Mouse (Mus musculus) limb, embryonic 13.5 days (tissue): ENCODE data around the gene Adh7. TPM values are rescaled to one million over a fixed set of nuclear protein-coding genes. Genes with fewer than 3 reads are reported as not detected.

ENCODE experiments used
- ATAC-seq: fragments of 200-750 bp; cut with Nextera tagmentation; 2 replicates; pipeline ENCODE4 v1.8.0; 2017; ENCODE audit warnings: low read depth, moderate number of reproducible peaks, moderate TSS enrichment; ENCODE audit not compliant: low FRiP score
- H3K27ac ChIP-seq: fragments of 300-500 bp; sonication (generic); 2 replicates; pipeline ENCODE4 v1.5.1; 2015; ENCODE audit warnings: inconsistent platforms, mild to moderate bottlenecking, moderate library complexity
- H3K27me3 ChIP-seq: fragments of 300-500 bp; sonication (generic); 2 replicates; pipeline ENCODE4 v1.6.1; 2015; ENCODE audit warnings: mild to moderate bottlenecking, inconsistent platforms
- H3K36me3 ChIP-seq: fragments of 300-500 bp; sonication (generic); 2 replicates; pipeline ENCODE4 v1.6.1; 2015; ENCODE audit warnings: inconsistent platforms, mild to moderate bottlenecking, moderate library complexity
- H3K4me1 ChIP-seq: fragments of 300-500 bp; sonication (generic); 2 replicates; pipeline ENCODE4 v1.6.1; 2015; ENCODE audit warnings: inconsistent platforms
- H3K4me2 ChIP-seq: fragments of 300-500 bp; sonication (generic); replicated peaks from 2 replicates; pipeline ENCODE4 v1.6.1; 2015; ENCODE audit warnings: inconsistent platforms, mild to moderate bottlenecking, moderate library complexity
- H3K4me3 ChIP-seq: fragments of 300-500 bp; sonication (generic); 2 replicates; pipeline ENCODE4 v1.5.1; 2015; ENCODE audit warnings: moderate library complexity, mild to moderate bottlenecking, inconsistent platforms
- H3K9ac ChIP-seq: fragments of 300-500 bp; sonication (generic); 2 replicates; pipeline ENCODE4 v1.6.1; 2015; ENCODE audit warnings: mild to moderate bottlenecking, inconsistent platforms
- H3K9me3 ChIP-seq: fragments of 300-500 bp; sonication (generic); 2 replicates; pipeline ENCODE4 v1.6.1; 2016; ENCODE audit warnings: inconsistent platforms
- WGBS: fragments of 180-500 bp; shearing (Covaris S2); methylation state at CpG from one replicate; pipeline ENCODE4 v1.1.7; 2015; 5-methylcytosine and 5-hydroxymethylcytosine counted together
- polyA plus RNA-seq: library from polyadenylated mRNA; unstranded; fragments of >200 nt; fragmentation: Nextera tagmentation; extraction: Ambion mirVana; gene quantifications from 2 replicates; pipeline ENCODE4 v1.2.1, GENCODE M21; 2015

Adh7 gene
- polyA plus RNA-seq, 1 experiment from 2014 or later = 0.32 TPM

- ATAC-seq = peak; percentile 93
Measured at GRCm38 (mm10) chr3:138197973-138198721, 19.4 kb upstream of the Adh7 start.

DNA sequence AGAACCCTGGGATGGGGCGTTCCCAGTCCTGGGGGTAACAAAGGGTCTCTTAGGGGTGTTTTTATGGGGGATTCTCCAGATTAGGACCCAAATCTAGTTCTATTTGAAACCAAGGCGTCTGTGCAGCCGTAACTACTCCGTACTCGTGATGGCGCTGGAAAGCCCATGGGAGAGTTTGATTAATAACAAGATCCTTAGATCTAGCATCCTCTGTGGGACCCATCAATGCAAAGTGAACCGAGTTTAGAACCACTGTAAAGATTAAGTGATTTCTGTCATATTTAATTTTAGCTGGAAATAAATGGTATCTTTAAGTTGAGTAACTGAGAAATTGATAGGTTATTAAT is 18.9 kb upstream of the Adh7 start:
- 73% methylated on average over 7 of the region's 7 CpGs for WGBS

More at GRCm38 (mm10) chr3:138197973-138198721, 19.4 kb upstream of the Adh7 start:
- H3K4me2 ChIP-seq = peak overlapping the region; percentile 60
- no peaks in the 10 kb centered on the region for H3K4me1 ChIP-seq
- no peak overlapping the region for H3K9ac ChIP-seq
- 27% methylated on average over 20 of the region's 20 CpGs for WGBS
- peak overlapping the region; percentile 26; the same call in 1 of the 2 replicates for H3K4me3 ChIP-seq
- H3K27me3 ChIP-seq = no peaks in the 10 kb centered on the region
- no peaks in the 10 kb centered on the region for H3K36me3 ChIP-seq
- H3K9me3 ChIP-seq = no peaks in the 10 kb centered on the region
- no peak overlapping the region for H3K27ac ChIP-seq

DNA sequence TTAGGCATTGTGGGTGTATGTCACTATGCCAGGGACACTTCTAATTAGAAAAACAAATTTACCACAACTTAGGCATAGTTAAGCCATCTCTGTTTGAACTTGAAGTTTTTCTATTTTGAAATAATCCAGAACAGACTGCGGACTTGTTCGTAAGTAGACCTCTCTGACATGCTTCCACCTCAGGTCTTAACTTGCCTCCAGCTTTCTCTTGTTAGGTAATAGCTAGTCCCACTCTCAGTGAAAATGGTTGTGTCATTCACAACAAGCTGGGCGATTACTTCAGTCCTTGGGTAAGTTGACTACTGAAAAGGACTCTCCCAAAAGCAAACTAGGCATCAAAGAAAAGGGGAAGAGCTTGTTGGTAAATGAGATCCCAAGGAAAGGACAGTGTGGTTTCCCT is 8.7 kb upstream of the Adh7 start:
- Histone ChIP-seq H3K4me1 (no peaks in the 10 kb centered on the region), H3K4me2 (no peak overlapping the region), H3K4me3 (no peak overlapping the region), H3K9me3 (no peaks in the 10 kb centered on the region), H3K27me3 (no peaks in the 10 kb centered on the region), H3K36me3 (no peaks in the 10 kb centered on the region), H3K27ac (no peak overlapping the region), H3K9ac (no peak overlapping the region)
- ATAC-seq = no peak
- 87% methylated on average over 3 of the region's 3 CpGs for WGBS

More for the DNA sequence above, 18.9 kb upstream of the Adh7 start:
- no peak for ATAC-seq
- Histone ChIP-seq H3K27me3 (no peaks in the 10 kb centered on the region), H3K4me1 (no peaks in the 10 kb centered on the region), H3K36me3 (no peaks in the 10 kb centered on the region), H3K4me2 (peak overlapping the region; percentile 60), H3K4me3 (no peak overlapping the region), H3K27ac (no peak overlapping the region), H3K9me3 (no peaks in the 10 kb centered on the region), H3K9ac (no peak overlapping the region)

DNA sequence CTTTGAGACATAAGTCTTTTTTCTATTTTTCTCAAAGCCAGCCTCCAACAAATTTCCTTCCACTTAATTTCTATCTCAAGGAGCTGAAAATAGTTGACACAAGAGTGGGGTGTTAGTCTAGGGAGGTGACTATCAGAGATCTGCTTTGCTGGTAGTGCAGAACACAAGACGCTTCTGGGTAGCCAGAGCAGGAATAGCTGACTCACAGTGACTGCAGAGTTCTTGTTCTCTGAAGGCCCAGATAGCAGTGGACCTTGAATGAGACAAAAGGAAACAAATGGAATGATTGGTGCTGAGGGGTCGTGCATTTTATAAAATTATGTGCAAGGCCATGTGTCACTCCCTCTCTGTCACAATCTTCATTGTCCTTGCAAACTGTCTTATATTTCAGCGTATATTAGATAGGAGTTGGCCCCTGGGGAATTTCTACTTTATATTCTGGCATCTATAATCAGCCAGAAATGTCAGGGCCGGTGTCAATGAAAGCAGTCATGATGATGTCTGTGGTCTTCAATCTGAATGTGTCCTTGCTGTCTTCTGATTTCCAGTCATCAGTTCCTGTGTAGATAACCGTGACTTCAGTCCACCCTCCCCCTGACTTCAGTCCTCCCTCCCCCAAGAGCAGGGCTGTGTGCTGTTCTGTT is 7.0 kb upstream of the Adh7 start:
- H3K27me3 ChIP-seq = no peaks in the 10 kb centered on the region
- H3K9me3 ChIP-seq = no peaks in the 10 kb centered on the region; the same call in 1 of the 2 replicates
- 85% methylated on average over 5 of the region's 5 CpGs for WGBS
- no peaks in the 10 kb centered on the region for H3K4me1 ChIP-seq
- H3K9ac ChIP-seq = no peak overlapping the region
- H3K27ac ChIP-seq = no peak overlapping the region
- ATAC-seq = no peak
- H3K4me3 ChIP-seq = no peak overlapping the region
- H3K4me2 ChIP-seq = no peak overlapping the region
- H3K36me3 ChIP-seq = no peaks in the 10 kb centered on the region

DNA sequence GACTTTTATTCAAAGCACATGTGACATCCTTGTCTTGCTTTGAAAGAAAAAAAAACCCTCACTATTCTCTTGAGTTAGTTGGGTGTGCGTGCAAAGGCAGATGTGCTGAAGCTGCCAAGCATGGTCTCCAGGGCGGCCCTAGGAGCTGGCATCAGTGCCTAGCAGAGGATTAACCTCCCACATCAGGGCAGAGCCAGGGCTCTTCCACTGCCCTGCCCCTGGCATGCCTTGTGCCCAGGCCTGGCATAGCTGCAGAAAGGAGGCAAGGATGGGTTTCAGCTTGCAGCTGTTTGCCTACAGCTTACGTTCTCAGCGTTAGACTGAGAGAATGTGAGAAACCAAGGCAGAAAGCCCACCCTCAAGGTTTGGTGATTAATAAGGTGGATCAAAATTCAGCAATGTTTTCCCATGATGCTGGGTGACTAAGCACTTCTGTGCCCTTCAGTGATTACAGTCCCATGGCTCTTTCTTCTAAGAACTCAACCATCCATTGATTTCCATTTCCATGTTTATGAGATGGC is 5.1 kb upstream of the Adh7 start:
- Histone ChIP-seq H3K27ac (no peak overlapping the region), H3K9me3 (no peaks in the 10 kb centered on the region; the same call in 1 of the 2 replicates), H3K4me1 (no peaks in the 10 kb centered on the region), H3K4me3 (no peak overlapping the region), H3K27me3 (no peaks in the 10 kb centered on the region), H3K36me3 (no peaks in the 10 kb centered on the region), H3K9ac (no peak overlapping the region), H3K4me2 (no peak overlapping the region)
- 95% methylated on average over 4 of the region's 4 CpGs for WGBS
- ATAC-seq = no peak

GRCm38 (mm10) chr3:138215395-138215989 is 2.1 kb upstream of the Adh7 start:
- Histone ChIP-seq H3K4me3 (no peak overlapping the region), H3K9me3 (no peaks in the 10 kb centered on the region; the same call in 1 of the 2 replicates), H3K4me2 (no peak overlapping the region), H3K36me3 (no peaks in the 10 kb centered on the region), H3K4me1 (no peaks in the 10 kb centered on the region), H3K9ac (no peak overlapping the region), H3K27ac (no peak overlapping the region), H3K27me3 (no peaks in the 10 kb centered on the region)
- WGBS = 57% methylated on average over 11 of the region's 11 CpGs
- ATAC-seq = no peak; the same call in 1 of the 2 replicates

- WGBS = 86% methylated on average over 8 of the region's 8 CpGs
- ATAC-seq = no peak
- Histone ChIP-seq H3K27ac (no peak overlapping the region), H3K9ac (no peak overlapping the region), H3K4me3 (no peak overlapping the region), H3K36me3 (no peaks in the 10 kb centered on the region), H3K4me2 (no peak overlapping the region), H3K4me1 (no peaks in the 10 kb centered on the region), H3K9me3 (no peaks in the 10 kb centered on the region; the same call in 1 of the 2 replicates), H3K27me3 (no peaks in the 10 kb centered on the region)
Measured at GRCm38 (mm10) chr3:138216091-138216490, 1.5 kb upstream of the Adh7 start.

- ATAC-seq = no peak
- H3K4me2 ChIP-seq = no peak overlapping the region
- H3K27ac ChIP-seq = no peak overlapping the region
- no peaks in the 10 kb centered on the region for H3K9me3 ChIP-seq
- H3K36me3 ChIP-seq = no peaks in the 10 kb centered on the region
- WGBS = 94% methylated on average over 11 of the region's 11 CpGs
- H3K4me1 ChIP-seq = no peaks in the 10 kb centered on the region
- no peaks in the 10 kb centered on the region for H3K27me3 ChIP-seq
- H3K4me3 ChIP-seq = no peak overlapping the region
- no peak overlapping the region for H3K9ac ChIP-seq
Measured at GRCm38 (mm10) chr3:138221116-138221515, 3.6 kb downstream of the Adh7 start.

DNA sequence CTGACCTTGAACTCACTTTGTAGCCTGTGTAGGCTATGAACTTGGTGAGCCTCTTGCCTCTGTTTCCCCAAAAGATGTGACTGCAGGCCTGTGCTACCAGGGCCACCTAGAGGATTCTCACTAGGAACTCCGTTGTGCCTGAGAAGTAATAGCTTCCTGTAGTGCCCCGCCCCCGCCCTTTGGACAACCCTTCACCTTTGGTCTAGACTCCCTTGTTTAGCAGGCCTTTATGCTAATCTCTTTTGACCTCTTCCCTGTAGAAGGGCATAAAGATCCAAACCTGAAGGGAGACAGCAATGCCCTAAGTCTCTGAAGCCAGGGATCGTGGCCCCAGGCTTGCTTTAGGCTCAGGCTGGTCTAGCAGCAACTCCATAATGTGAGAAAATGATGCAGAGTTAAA is 5.0 kb downstream of the Adh7 start:
- no peak overlapping the region for H3K27ac ChIP-seq
- no peaks in the 10 kb centered on the region for H3K27me3 ChIP-seq
- H3K9me3 ChIP-seq = no peaks in the 10 kb centered on the region
- H3K4me3 ChIP-seq = no peak overlapping the region
- WGBS = 76% methylated on average over 4 of the region's 4 CpGs
- H3K9ac ChIP-seq = no peak overlapping the region
- no peak overlapping the region for H3K4me2 ChIP-seq
- no peaks in the 10 kb centered on the region for H3K4me1 ChIP-seq
- ATAC-seq = no peak
- no peaks in the 10 kb centered on the region for H3K36me3 ChIP-seq

GRCm38 (mm10) chr3:138222952-138223351 is 5.4 kb downstream of the Adh7 start:
- ATAC-seq = peak; percentile 66
- 57% methylated on average over 5 of the region's 5 CpGs for WGBS

GRCm38 (mm10) chr3:138224363-138224954 is 6.9 kb downstream of the Adh7 start:
- H3K27me3 ChIP-seq = no peaks in the 10 kb centered on the region
- no peak for ATAC-seq
- H3K9ac ChIP-seq = no peak overlapping the region
- WGBS = 84% methylated on average over 13 of the region's 13 CpGs
- H3K4me2 ChIP-seq = no peak overlapping the region
- no peaks in the 10 kb centered on the region for H3K9me3 ChIP-seq
- H3K27ac ChIP-seq = no peak overlapping the region
- no peaks in the 10 kb centered on the region for H3K36me3 ChIP-seq
- no peaks in the 10 kb centered on the region for H3K4me1 ChIP-seq
- no peak overlapping the region for H3K4me3 ChIP-seq

More at GRCm38 (mm10) chr3:138222952-138223351, 5.4 kb downstream of the Adh7 start:
- Histone ChIP-seq H3K36me3 (no peaks in the 10 kb centered on the region), H3K27me3 (no peaks in the 10 kb centered on the region), H3K4me3 (no peak overlapping the region), H3K27ac (no peak overlapping the region), H3K9ac (no peak overlapping the region), H3K4me2 (no peak overlapping the region), H3K4me1 (no peaks in the 10 kb centered on the region), H3K9me3 (no peaks in the 10 kb centered on the region)

DNA sequence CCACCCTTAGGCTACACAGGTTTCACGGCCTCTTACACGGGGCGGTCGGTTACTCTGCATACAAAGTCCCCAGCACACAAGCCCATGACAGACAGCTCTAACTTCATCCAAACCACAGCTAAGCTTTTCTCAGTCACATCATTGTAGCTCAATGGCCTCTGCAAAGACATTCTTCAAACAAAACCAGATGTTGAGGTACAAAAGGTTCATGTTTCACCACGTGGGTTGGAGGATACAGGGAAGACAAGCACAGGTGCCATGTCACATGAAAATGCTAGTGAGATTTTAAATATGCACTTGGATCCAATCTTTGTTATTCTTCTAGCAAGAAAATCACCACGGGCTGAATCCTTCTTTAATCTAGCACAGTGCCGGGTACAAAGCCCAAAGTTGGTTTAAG is 7.8 kb downstream of the Adh7 start:
- no peak overlapping the region for H3K4me2 ChIP-seq
- no peaks in the 10 kb centered on the region for H3K27me3 ChIP-seq
- no peak overlapping the region for H3K4me3 ChIP-seq
- no peaks in the 10 kb centered on the region for H3K9me3 ChIP-seq
- no peak for ATAC-seq
- H3K27ac ChIP-seq = no peak overlapping the region
- WGBS = 72% methylated on average over 6 of the region's 7 CpGs
- H3K4me1 ChIP-seq = no peaks in the 10 kb centered on the region
- no peaks in the 10 kb centered on the region for H3K36me3 ChIP-seq
- H3K9ac ChIP-seq = no peak overlapping the region
